Mouse (Mus musculus) right cerebral cortex, postnatal 25 days (tissue): ENCODE data around the gene Arhgap24.
"Not testable (repeated sequence)": the region's sequence is repeated elsewhere in the genome, so short reads cannot be mapped to it uniquely, and the experiment has no call there.

ENCODE experiments used
- DNase-seq: peaks from one replicate; pipeline ENCODE4 v3.0.0; 2022

Arhgap24 gene

GRCm38 (mm10) chr5:102904066-102904465, 422.9 kb downstream of the Arhgap24 start:
- DNase-seq, result no peak

GRCm38 (mm10) chr5:102905441-102906211, 424.4 kb downstream of the Arhgap24 start:
- no peak for DNase-seq

GRCm38 (mm10) chr5:102920199-102920598, 439.0 kb downstream of the Arhgap24 start:
- no peak for DNase-seq

- DNase-seq, result no peak
Observed at GRCm38 (mm10) chr5:102926786-102927185, 445.6 kb downstream of the Arhgap24 start.

GRCm38 (mm10) chr5:102930161-102930560, 449.0 kb downstream of the Arhgap24 start:
- no peak for DNase-seq

GRCm38 (mm10) chr5:102943864-102944630, 462.9 kb downstream of the Arhgap24 start:
- not testable (repeated sequence) for DNase-seq

GRCm38 (mm10) chr5:102946625-102947024, 465.4 kb downstream of the Arhgap24 start:
- peak; percentile 44 for DNase-seq

GRCm38 (mm10) chr5:102947061-102947711, 466.0 kb downstream of the Arhgap24 start:
- DNase-seq, result no peak
